Mouse (Mus musculus) erythroblast, embryonic 14.5 days (primary cell): ENCODE data around the gene Zfand3.

Experiments used
- GATA1 ChIP-seq: IDR thresholded peaks from 2 replicates; pipeline ENCODE4 v1.6.1; 2012; ENCODE audit warnings: low read length, inconsistent platforms, mixed read lengths
- TAL1 ChIP-seq: IDR thresholded peaks from 3 replicates; pipeline ENCODE4 v1.6.1; 2012; ENCODE audit warnings: low read length, inconsistent platforms, mixed read lengths

GRCm38 (mm10) chr17:29995986-29996385 lies 8.5 kb upstream of the Zfand3 start:
- TF ChIP-seq TAL1 (no peak), GATA1 (no peak)
